ENCODE assay signal across 9 mouse cellular contexts in genomic region chr6:65126074-65126726, GRCm38 (mm10). TPM values are rescaled to one million over a fixed set of nuclear protein-coding genes. Genes with fewer than 3 reads are reported as not detected.
DNase-seq lines count a peak whose midpoint lies in the region; ATAC-seq and TF ChIP-seq lines count a peak whose summit lies in the region.
"Had no signal": no experiment of that assay in that cellular context is flagged by ENCODE, and none has a peak within 500 bp of the region (broad histone marks: within the 10 kb centered on the region; RNA-seq: fewer than 3 reads in every experiment).

No protein-coding gene starts in this region.

- no peak overlapping the region for H3K4me2 ChIP-seq in kidney, embryonic 15.5 days
- no peak overlapping the region for H3K4me2 ChIP-seq in midbrain, embryonic 12.5 days (replicated peaks)
- no peak overlapping the region for H3K4me2 ChIP-seq in stomach, postnatal 0 days (replicated peaks; ENCODE audit: low read depth)

- WGBS in kidney, adult 2 months: 15% methylated on average over 2 of the region's 2 CpGs
- WGBS in kidney, embryonic 15.5 days: 27% methylated on average over 2 of the region's 2 CpGs
- WGBS in midbrain, embryonic 12.5 days: 17% methylated on average over 2 of the region's 2 CpGs
- 18% methylated on average over 2 of the region's 2 CpGs for WGBS in stomach, postnatal 0 days

- ATAC-seq in kidney, embryonic 15.5 days (replicated peaks; ENCODE audit: low FRiP score): no peak
- ATAC-seq in midbrain, embryonic 12.5 days (ENCODE audit: low FRiP score, low read depth): peak; percentile 57
- no peak for ATAC-seq in stomach, postnatal 0 days (ENCODE audit: low FRiP score, low TSS enrichment)

- intact Hi-C loops in heart, postnatal 36 days (cut with DNase I): loop anchor here (1.0 to 5.0 kb wide), 3 partner anchors 326 to 1407 kb away; no protein-coding TSS in a partner anchor

- TF ChIP-seq EP300 in stomach, postnatal 0 days (optimal IDR thresholded peaks at IDR 0.05): no peak

- no peak for TF ChIP-seq POLR2A in kidney, adult 2 months (IDR thresholded peaks at IDR 0.05; ENCODE audit: low read depth, low read length)

- H3K4me1 ChIP-seq in kidney, adult 2 months (ENCODE audit: control insufficient read depth, insufficient read depth, low read length): no peaks in the 10 kb centered on the region
- no peaks in the 10 kb centered on the region for H3K4me1 ChIP-seq in kidney, embryonic 15.5 days
- H3K4me1 ChIP-seq in midbrain, embryonic 12.5 days: no peaks in the 10 kb centered on the region
- no peaks in the 10 kb centered on the region for H3K4me1 ChIP-seq in stomach, postnatal 0 days (replicated peaks; ENCODE audit: control insufficient read depth, insufficient read depth)

- H3K27ac ChIP-seq in kidney, adult 2 months (ENCODE audit: insufficient read depth, low read depth, low read length): no peak overlapping the region
- H3K27ac ChIP-seq in kidney, embryonic 15.5 days: no peak overlapping the region
- no peak overlapping the region for H3K27ac ChIP-seq in midbrain, embryonic 12.5 days (replicated peaks)
- H3K27ac ChIP-seq in stomach, postnatal 0 days (replicated peaks): no peak overlapping the region
- H3K27ac ChIP-seq: macrophage had no signal

- peak; percentile 41 for DNase-seq in kidney, adult 2 months
- peak; percentile 78 for DNase-seq in NIH3T3 (ENCODE audit: low read depth)
- DNase-seq in cerebellum, postnatal 14 days: peak; percentile 75
- peak; percentile 33 to 43 for DNase-seq in heart, postnatal 36 days
- peak; percentile 37 for DNase-seq in left cerebral cortex, adult 11 months (ENCODE audit: low spot score)
- DNase-seq in stomach, postnatal 0 days (ENCODE audit: low spot score): peak; percentile 43

- no peak overlapping the region for H3K9ac ChIP-seq in kidney, embryonic 15.5 days
- H3K9ac ChIP-seq in midbrain, embryonic 12.5 days (replicated peaks): no peak overlapping the region
- no peak overlapping the region for H3K9ac ChIP-seq in stomach, postnatal 0 days (ENCODE audit: low read length)

- H3K4me3 ChIP-seq in kidney, adult 2 months (ENCODE audit: insufficient read depth, low read depth, low read length): no peak overlapping the region
- H3K4me3 ChIP-seq in kidney, embryonic 15.5 days (replicated peaks): no peak overlapping the region
- no peak overlapping the region for H3K4me3 ChIP-seq in midbrain, embryonic 12.5 days
- H3K4me3 ChIP-seq in stomach, postnatal 0 days (ENCODE audit: low read depth, low read length): no peak overlapping the region

- no peaks in the 10 kb centered on the region for H3K36me3 ChIP-seq in kidney, adult 2 months (ENCODE audit: control insufficient read depth, insufficient read depth, low read length)
- no peaks in the 10 kb centered on the region for H3K36me3 ChIP-seq in kidney, embryonic 15.5 days
- H3K36me3 ChIP-seq in midbrain, embryonic 12.5 days: no peaks in the 10 kb centered on the region
- H3K36me3 ChIP-seq in stomach, postnatal 0 days (ENCODE audit: control insufficient read depth, insufficient read depth, low read length): no peaks in the 10 kb centered on the region; the same call in 1 of the 2 replicates

- TF ChIP-seq CTCF in kidney, adult 2 months (conservative IDR thresholded peaks at IDR 0.05; ENCODE audit: insufficient read depth, insufficient read length, low read depth, low read length): peak; percentile 80
- TF ChIP-seq CTCF in stomach, postnatal 0 days (IDR thresholded peaks at IDR 0.05; ENCODE audit: low read depth): peak; percentile 92

- no peaks in the 10 kb centered on the region for H3K27me3 ChIP-seq in kidney, adult 2 months (replicated peaks; ENCODE audit: control insufficient read depth, insufficient read depth, low read length)
- H3K27me3 ChIP-seq in kidney, embryonic 15.5 days: no peaks in the 10 kb centered on the region
- no peaks in the 10 kb centered on the region for H3K27me3 ChIP-seq in midbrain, embryonic 12.5 days
- H3K27me3 ChIP-seq in stomach, postnatal 0 days (ENCODE audit: control insufficient read depth, insufficient read depth, low read length): no peaks in the 10 kb centered on the region

- no peaks in the 10 kb centered on the region for H3K9me3 ChIP-seq in kidney, embryonic 15.5 days (replicated peaks)
- no peaks in the 10 kb centered on the region for H3K9me3 ChIP-seq in midbrain, embryonic 12.5 days
- H3K9me3 ChIP-seq in stomach, postnatal 0 days (ENCODE audit: control insufficient read depth, low read length): no peaks in the 10 kb centered on the region

RNA-seq across cellular contexts. Expression of gene Hpgds, which starts 18.5 kb away (rescaled TPM):
- polyA plus RNA-seq in kidney, adult 2 months (2012; rRNA removed): 0.34 and 0.83 TPM in 2 replicates
- 3.6 and 4.0 TPM in 2 replicates for polyA plus RNA-seq in kidney, embryonic 15.5 days (2015; fragmentation: Nextera tagmentation; extraction: Ambion mirVana)
- total RNA-seq in heart, postnatal 36 days (2021): 1 to 10 TPM in 1 of 2 experiments, under 1 TPM in 1; 0.70 to 1.2 TPM
- polyA plus RNA-seq in midbrain, embryonic 12.5 days (2016; fragmentation: Nextera tagmentation; extraction: Ambion mirVana): 10.1 and 13.0 TPM in 2 replicates
- 5.7 and 6.2 TPM in 2 replicates for polyA plus RNA-seq in stomach, postnatal 0 days (2015; fragmentation: Nextera tagmentation; extraction: Ambion mirVana)
